Mouse (Mus musculus) midbrain, embryonic 11.5 days (tissue): ENCODE measurements at regions not wholly inside any gene's neighbourhood (a gene's known extent, or its start where the extent isn't known, plus 50 kb on each side); places are given as distances from the start of the nearest gene placed in this dataset.
A peak's percentile ranks its signal among the peaks of the same experiment; 100 is the strongest.

Source experiments
- ATAC-seq: fragments of 200-750 bp; cut with Nextera tagmentation; 2 replicates; pipeline ENCODE4 v1.8.0; 2017; ENCODE audit warnings: moderate TSS enrichment, moderate library complexity; ENCODE audit not compliant: low FRiP score
- DNase-seq: peaks from one replicate; pipeline ENCODE4 v3.0.0; 2015; ENCODE audit warnings: low spot score; ENCODE audit errors: missing footprints
- H3K27ac ChIP-seq: fragments of 300-500 bp; sonication (generic); 2 replicates; pipeline ENCODE4 v1.5.1; 2014; ENCODE audit warnings: low read depth, low read length
- H3K27me3 ChIP-seq: fragments of 300-500 bp; sonication (generic); 2 replicates; pipeline ENCODE4 v1.6.1; 2014; ENCODE audit warnings: mild to moderate bottlenecking, low read length, moderate library complexity, mixed read lengths; ENCODE audit not compliant: control insufficient read depth, insufficient read depth
- H3K36me3 ChIP-seq: fragments of 300-500 bp; sonication (generic); 2 replicates; pipeline ENCODE4 v1.6.1; 2014; ENCODE audit warnings: mild to moderate bottlenecking, low read length, moderate library complexity, mixed read lengths; ENCODE audit not compliant: control insufficient read depth, insufficient read depth
- H3K4me1 ChIP-seq: fragments of 300-500 bp; sonication (generic); 2 replicates; pipeline ENCODE4 v1.6.1; 2014; ENCODE audit warnings: low read length; ENCODE audit not compliant: control insufficient read depth, insufficient read depth
- H3K4me2 ChIP-seq: fragments of 300-500 bp; sonication (generic); 2 replicates; pipeline ENCODE4 v1.6.1; 2014; ENCODE audit warnings: mild to moderate bottlenecking, moderate library complexity
- H3K4me3 ChIP-seq: fragments of 300-500 bp; sonication (generic); 2 replicates; pipeline ENCODE4 v1.5.1; 2014; ENCODE audit warnings: low read depth, low read length
- H3K9ac ChIP-seq: fragments of 300-500 bp; sonication (generic); 2 replicates; pipeline ENCODE4 v1.6.1; 2014; ENCODE audit warnings: low read length
- H3K9me3 ChIP-seq: fragments of 300-500 bp; sonication (generic); 2 replicates; pipeline ENCODE4 v1.6.1; 2016; ENCODE audit warnings: low read length; ENCODE audit not compliant: control insufficient read depth
- WGBS: fragments of 180-500 bp; shearing (Covaris S2); extraction: QIAGEN DNeasy Blood & Tissue Kit; methylation state at CpG from one replicate; pipeline ENCODE4 v1.1.7; 2014; 5-methylcytosine and 5-hydroxymethylcytosine counted together

GRCm38 (mm10) chr6:17157270-17157669 is 92.3 kb downstream of the Tes start:
- Histone ChIP-seq H3K27ac (no peak overlapping the region), H3K27me3 (no peaks in the 10 kb centered on the region), H3K4me3 (no peak overlapping the region), H3K9ac (no peak overlapping the region), H3K4me2 (no peak overlapping the region), H3K9me3 (no peaks in the 10 kb centered on the region), H3K4me1 (no peaks in the 10 kb centered on the region), H3K36me3 (no peaks in the 10 kb centered on the region)
- ATAC-seq (no peak), DNase-seq (no peak)
- WGBS: 92% methylated on average over 6 of the region's 6 CpGs

- WGBS: 49% methylated on average over 18 of the region's 18 CpGs
- ATAC-seq (peak; percentile 45), DNase-seq (peak; percentile 90)
- Histone ChIP-seq H3K9ac (no peak overlapping the region; the same call in 1 of the 2 replicates), H3K4me1 (peaks cover 18% of the 10 kb centered on the region), H3K4me3 (no peak overlapping the region), H3K36me3 (no peaks in the 10 kb centered on the region), H3K27ac (no peak overlapping the region), H3K4me2 (peak overlapping the region; percentile 5; the same call in 1 of the 2 replicates), H3K27me3 (no peaks in the 10 kb centered on the region), H3K9me3 (no peaks in the 10 kb centered on the region)
These were observed 105.2 kb downstream of the Tes start for GRCm38 (mm10) chr6:17169971-17170781.

GRCm38 (mm10) chr6:17170782-17171272 is 105.9 kb downstream of the Tes start:
- DNase-seq (no peak), ATAC-seq (peak; percentile 38; the same call in 1 of the 2 replicates)
- WGBS: 48% methylated on average over 7 of the region's 7 CpGs
- H3K4me1 ChIP-seq: peaks cover 18% of the 10 kb centered on the region
- H3K9me3 ChIP-seq: no peaks in the 10 kb centered on the region
- H3K27ac ChIP-seq: no peak overlapping the region
- no peaks in the 10 kb centered on the region for H3K27me3 ChIP-seq
- no peak overlapping the region for H3K9ac ChIP-seq
- peak overlapping the region; percentile 34 for H3K4me2 ChIP-seq
- no peaks in the 10 kb centered on the region for H3K36me3 ChIP-seq
- H3K4me3 ChIP-seq: no peak overlapping the region

- 0 out of 2 replicates have a peak overlapping the region, but pooled peaks have one; percentile 5 for H3K4me3 ChIP-seq
These were observed 106.5 kb downstream of the Tes start for GRCm38 (mm10) chr6:17171273-17172011.

GRCm38 (mm10) chr6:17172050-17172449 is 107.1 kb downstream of the Tes start:
- Histone ChIP-seq H3K9me3 (no peaks in the 10 kb centered on the region), H3K36me3 (no peaks in the 10 kb centered on the region), H3K4me2 (no peak overlapping the region; the same call in 1 of the 2 replicates), H3K27ac (no peak overlapping the region), H3K27me3 (no peaks in the 10 kb centered on the region), H3K4me1 (peaks cover 18% of the 10 kb centered on the region), H3K4me3 (no peak overlapping the region), H3K9ac (no peak overlapping the region)
- DNase-seq: peak; percentile 85
- ATAC-seq: no peak
- WGBS: 38% methylated on average over 1 of the region's 1 CpGs

More at GRCm38 (mm10) chr6:17171273-17172011, 106.5 kb downstream of the Tes start:
- no peaks in the 10 kb centered on the region for H3K9me3 ChIP-seq
- H3K36me3 ChIP-seq: no peaks in the 10 kb centered on the region
- H3K4me2 ChIP-seq: peak overlapping the region; percentile 34
- peak; percentile 91 for DNase-seq
- no peaks in the 10 kb centered on the region for H3K27me3 ChIP-seq
- peak; percentile 87 for ATAC-seq
- WGBS: 19% methylated on average over 17 of the region's 17 CpGs
- H3K9ac ChIP-seq: peak overlapping the region; percentile 13
- H3K27ac ChIP-seq: peak overlapping the region; percentile 3; the same call in 1 of the 2 replicates
- H3K4me1 ChIP-seq: peaks cover 18% of the 10 kb centered on the region

- Histone ChIP-seq H3K4me2 (no peak overlapping the region), H3K4me3 (no peak overlapping the region), H3K36me3 (no peaks in the 10 kb centered on the region), H3K4me1 (no peaks in the 10 kb centered on the region), H3K27ac (no peak overlapping the region), H3K9me3 (no peaks in the 10 kb centered on the region), H3K27me3 (peaks cover 2% of the 10 kb centered on the region; the same call in 1 of the 2 replicates), H3K9ac (no peak overlapping the region)
- ATAC-seq: no peak
- DNase-seq: no peak
- 76% methylated on average over 7 of the region's 7 CpGs for WGBS
These were observed 103.8 kb upstream of the Cav2 start for GRCm38 (mm10) chr6:17177153-17177552.

- Histone ChIP-seq H3K4me1 (no peaks in the 10 kb centered on the region), H3K9ac (no peak overlapping the region), H3K27ac (no peak overlapping the region), H3K9me3 (no peaks in the 10 kb centered on the region), H3K4me2 (no peak overlapping the region), H3K27me3 (peaks cover 2% of the 10 kb centered on the region; the same call in 1 of the 2 replicates), H3K36me3 (no peaks in the 10 kb centered on the region), H3K4me3 (no peak overlapping the region)
- ATAC-seq (no peak), DNase-seq (no peak)
- 79% methylated on average over 1 of the region's 1 CpGs for WGBS
These were observed 101.5 kb upstream of the Cav2 start for GRCm38 (mm10) chr6:17179476-17179875.

GRCm38 (mm10) chr6:17186604-17187003 is 94.4 kb upstream of the Cav2 start:
- no peaks in the 10 kb centered on the region for H3K27me3 ChIP-seq
- no peak overlapping the region for H3K27ac ChIP-seq
- H3K4me2 ChIP-seq: no peak overlapping the region
- H3K9me3 ChIP-seq: no peaks in the 10 kb centered on the region
- no peak overlapping the region for H3K9ac ChIP-seq
- WGBS: 89% methylated on average over 5 of the region's 5 CpGs
- no peak overlapping the region for H3K4me3 ChIP-seq
- ATAC-seq (no peak), DNase-seq (no peak)
- H3K4me1 ChIP-seq: no peaks in the 10 kb centered on the region
- no peaks in the 10 kb centered on the region for H3K36me3 ChIP-seq

GRCm38 (mm10) chr6:17187106-17187505 is 93.9 kb upstream of the Cav2 start:
- Histone ChIP-seq H3K4me3 (no peak overlapping the region), H3K27me3 (no peaks in the 10 kb centered on the region), H3K9ac (no peak overlapping the region), H3K36me3 (no peaks in the 10 kb centered on the region), H3K4me2 (no peak overlapping the region), H3K27ac (no peak overlapping the region), H3K9me3 (no peaks in the 10 kb centered on the region), H3K4me1 (no peaks in the 10 kb centered on the region)
- ATAC-seq (no peak), DNase-seq (no peak)
- WGBS: 83% methylated on average over 4 of the region's 4 CpGs
